9 mouse cellular contexts compared by ENCODE assay signal in genomic region chr19:4113186-4113805, GRCm38 (mm10). TPM values are rescaled to one million over a fixed set of nuclear protein-coding genes. Genes with fewer than 3 reads are reported as not detected.
DNase-seq lines count a peak whose midpoint lies in the region; ATAC-seq lines count a peak whose summit lies in the region.
"Had no signal": no experiment of that assay in that cellular context is flagged by ENCODE, and none has a peak within 500 bp of the region (broad histone marks: within the 10 kb centered on the region; RNA-seq: fewer than 3 reads in every experiment).

No protein-coding gene starts in this region.

- intact Hi-C loops in gastrocnemius, postnatal 36 days (cut with DNase I) = no loop called here

- DNase-seq in MN1 (ENCODE audit: low spot score) = peak; percentile 92
- peak; percentile 93 for DNase-seq in cerebellum, adult 11 months
- DNase-seq in gastrocnemius, postnatal 36 days = peak; percentile 79 to 80
- peak; percentile 83 to 92 for DNase-seq in kidney, adult 8-10 months
- DNase-seq in limb, embryonic 11.5 days (ENCODE audit: low spot score) = no peak
- DNase-seq in testis, postnatal 10 days (ENCODE audit: low spot score) = peak; percentile 90

- no peaks in the 10 kb centered on the region for H3K9me3 ChIP-seq in limb, embryonic 11.5 days (ENCODE audit: control insufficient read depth, low read length)
- no peaks in the 10 kb centered on the region for H3K9me3 ChIP-seq in midbrain, embryonic 15.5 days

- peak overlapping the region; percentile 45; the same call in 1 of the 2 replicates for H3K27ac ChIP-seq in limb, embryonic 11.5 days (replicated peaks; ENCODE audit: low read depth, low read length)
- no peak overlapping the region for H3K27ac ChIP-seq in midbrain, embryonic 15.5 days

- H3K9ac ChIP-seq in limb, embryonic 11.5 days (ENCODE audit: low read length) = no peak overlapping the region
- no peak overlapping the region for H3K9ac ChIP-seq in midbrain, embryonic 15.5 days

- no peaks in the 10 kb centered on the region for H3K27me3 ChIP-seq in limb, embryonic 11.5 days (ENCODE audit: control insufficient read depth, insufficient read depth, low read length)
- no peaks in the 10 kb centered on the region for H3K27me3 ChIP-seq in midbrain, embryonic 15.5 days (replicated peaks)

- ATAC-seq in limb, embryonic 11.5 days (ENCODE audit: insufficient number of reproducible peaks, low FRiP score, low TSS enrichment, low read depth) = no peak
- peak; percentile 95 for ATAC-seq in megakaryocyte-erythroid progenitor cell, adult 5-6 weeks (replicated peaks; ENCODE audit: low FRiP score, low TSS enrichment, poor library complexity, severe bottlenecking)
- no peak for ATAC-seq in midbrain, embryonic 15.5 days (replicated peaks)

- peaks cover 12% of the 10 kb centered on the region for H3K4me1 ChIP-seq in limb, embryonic 11.5 days (ENCODE audit: control insufficient read depth, insufficient read depth, low read length)
- H3K4me1 ChIP-seq in midbrain, embryonic 15.5 days = no peaks in the 10 kb centered on the region

- peak overlapping the region; percentile 10; the same call in 1 of the 2 replicates for H3K4me2 ChIP-seq in limb, embryonic 11.5 days (ENCODE audit: low read depth, severe bottlenecking)
- no peak overlapping the region for H3K4me2 ChIP-seq in midbrain, embryonic 15.5 days

- no peak overlapping the region for H3K4me3 ChIP-seq in limb, embryonic 11.5 days (ENCODE audit: low read depth, low read length)
- H3K4me3 ChIP-seq in midbrain, embryonic 15.5 days = no peak overlapping the region

- H3K36me3 ChIP-seq in limb, embryonic 11.5 days (ENCODE audit: control insufficient read depth, insufficient read depth, low read length) = peaks cover 17% of the 10 kb centered on the region; the same call in 1 of the 2 replicates
- H3K36me3 ChIP-seq in midbrain, embryonic 15.5 days (replicated peaks) = peaks cover 61% of the 10 kb centered on the region

- WGBS in limb, embryonic 11.5 days = 78% methylated on average over 13 of the region's 13 CpGs
- WGBS in midbrain, embryonic 15.5 days = 84% methylated on average over 13 of the region's 13 CpGs

RNA-seq across cellular contexts. Expression of gene Aip, which starts 12.4 kb away (rescaled TPM):
- 10 to 100 TPM; 58.2 to 68.0 TPM for total RNA-seq in gastrocnemius, postnatal 36 days (2021)
- polyA plus RNA-seq in limb, embryonic 11.5 days (2014; fragmentation: Nextera tagmentation; extraction: Ambion mirVana) = 91.2 and 93.7 TPM in 2 replicates
- total RNA-seq in megakaryocyte-erythroid progenitor cell, adult 5-6 weeks (2014; fragmentation: Nextera tagmentation) = 25.9 and 31.2 TPM in 2 replicates
- total RNA-seq in megakaryocyte-erythroid progenitor cell, adult 5-6 weeks (2017) = 16.9 and 23.2 TPM in 2 replicates
- polyA plus RNA-seq in midbrain, embryonic 15.5 days (2015; fragmentation: Nextera tagmentation; extraction: Ambion mirVana) = 99.5 and 101 TPM in 2 replicates

RNA-seq across cellular contexts. Expression of gene Pitpnm1, which starts 13.5 kb away (rescaled TPM):
- 1 to 10 TPM; 3.8 to 4.0 TPM for total RNA-seq in gastrocnemius, postnatal 36 days (2021)
- 4.8 and 5.8 TPM in 2 replicates for polyA plus RNA-seq in limb, embryonic 11.5 days (2014; fragmentation: Nextera tagmentation; extraction: Ambion mirVana)
- total RNA-seq in megakaryocyte-erythroid progenitor cell, adult 5-6 weeks (2014; fragmentation: Nextera tagmentation) = 42.3 and 44.1 TPM in 2 replicates
- total RNA-seq in megakaryocyte-erythroid progenitor cell, adult 5-6 weeks (2017) = 7.4 and 7.7 TPM in 2 replicates
- polyA plus RNA-seq in midbrain, embryonic 15.5 days (2015; fragmentation: Nextera tagmentation; extraction: Ambion mirVana) = 97.7 and 102 TPM in 2 replicates

RNA-seq across cellular contexts. Expression of gene Cdk2ap2, which starts 16.3 kb away (rescaled TPM):
- total RNA-seq in gastrocnemius, postnatal 36 days (2021) = 10 to 100 TPM; 20.0 to 22.3 TPM
- 77.5 and 81.6 TPM in 2 replicates for polyA plus RNA-seq in limb, embryonic 11.5 days (2014; fragmentation: Nextera tagmentation; extraction: Ambion mirVana)
- total RNA-seq in megakaryocyte-erythroid progenitor cell, adult 5-6 weeks (2014; fragmentation: Nextera tagmentation) = 65.1 and 75.8 TPM in 2 replicates
- total RNA-seq in megakaryocyte-erythroid progenitor cell, adult 5-6 weeks (2017) = 6.7 and 16.1 TPM in 2 replicates
- 92.3 and 92.9 TPM in 2 replicates for polyA plus RNA-seq in midbrain, embryonic 15.5 days (2015; fragmentation: Nextera tagmentation; extraction: Ambion mirVana)

RNA-seq across cellular contexts. Expression of gene Gpr152, which starts 26.3 kb away (rescaled TPM):
- total RNA-seq in gastrocnemius, postnatal 36 days (2021) = not detected
- polyA plus RNA-seq in limb, embryonic 11.5 days (2014; fragmentation: Nextera tagmentation; extraction: Ambion mirVana) = not detected in 2 replicates
- not detected in 2 replicates for total RNA-seq in megakaryocyte-erythroid progenitor cell, adult 5-6 weeks (2014; fragmentation: Nextera tagmentation)
- not detected in 2 replicates for total RNA-seq in megakaryocyte-erythroid progenitor cell, adult 5-6 weeks (2017)
- 0.04 TPM in 1 of 2 replicates, not detected in the other for polyA plus RNA-seq in midbrain, embryonic 15.5 days (2015; fragmentation: Nextera tagmentation; extraction: Ambion mirVana)

RNA-seq across cellular contexts. Expression of gene Cabp4, which starts 30.5 kb away (rescaled TPM):
- not detected for total RNA-seq in gastrocnemius, postnatal 36 days (2021)
- polyA plus RNA-seq in limb, embryonic 11.5 days (2014; fragmentation: Nextera tagmentation; extraction: Ambion mirVana) = not detected in 2 replicates
- total RNA-seq in megakaryocyte-erythroid progenitor cell, adult 5-6 weeks (2014; fragmentation: Nextera tagmentation) = 0.39 and 1.5 TPM in 2 replicates
- not detected in 2 replicates for total RNA-seq in megakaryocyte-erythroid progenitor cell, adult 5-6 weeks (2017)
- 0.22 and 0.28 TPM in 2 replicates for polyA plus RNA-seq in midbrain, embryonic 15.5 days (2015; fragmentation: Nextera tagmentation; extraction: Ambion mirVana)
- polyA plus RNA-seq: embryonic facial prominence, embryonic 14.5 days had no signal
